Mouse (Mus musculus): ENCODE measurements around the gene Gm6408.
"Not testable (repeated sequence)": the region's sequence is repeated elsewhere in the genome, so short reads cannot be mapped to it uniquely, and the experiment has no call there.

Gene Gm6408

GRCm38 (mm10) chr5:146513823-146514222 lies 32.1 kb downstream of the Gm6408 start, which contains the start of gene Gm3402:
Gene Gm3402 (plus strand): TSS chr5:146514123.
- in situ Hi-C loops (cut with MboI; ENCODE audit: low pct_unique_long_range_greater_than_20kb in 1 of 2, low sequenced_read_pairs in 2 of 2, unreplicated experiment in 1 of 2): not testable (repeated sequence)

- in situ Hi-C loops (cut with MboI; ENCODE audit: low pct_unique_long_range_greater_than_20kb in 1 of 2, low sequenced_read_pairs in 2 of 2, unreplicated experiment in 1 of 2): not testable (repeated sequence)
Measured at GRCm38 (mm10) chr5:146525501-146525900, 43.7 kb downstream of the Gm6408 start, which contains the start of gene Gm3404. Gene Gm3404 (plus strand): TSS chr5:146525801.
